Mouse (Mus musculus) liver, postnatal 0 days (tissue): ENCODE measurements around the gene Slc26a8. TPM values are rescaled to one million over a fixed set of nuclear protein-coding genes. Genes with fewer than 3 reads are reported as not detected.

Experiments used
- ATAC-seq: fragments of 200-750 bp; cut with Nextera tagmentation; 2 replicates; pipeline ENCODE4 v1.8.0; 2017; ENCODE audit warnings: mild to moderate bottlenecking, moderate library complexity
- DNase-seq: peaks from one replicate; pipeline ENCODE4 v3.0.0-alpha.2; 2016
- H3K27ac ChIP-seq: fragments of 300-500 bp; sonication (generic); 2 replicates; pipeline ENCODE4 v1.5.1; 2014; ENCODE audit warnings: antibody characterized with exemption, moderate library complexity, mild to moderate bottlenecking, low read depth
- H3K27me3 ChIP-seq: fragments of 300-500 bp; sonication (generic); 2 replicates; pipeline ENCODE4 v1.6.1; 2014; ENCODE audit warnings: low read length, control low read depth, mixed read lengths; ENCODE audit not compliant: insufficient read depth
- H3K36me3 ChIP-seq: fragments of 300-500 bp; sonication (generic); replicated peaks from 2 replicates; pipeline ENCODE4 v1.6.1; 2014; ENCODE audit warnings: mild to moderate bottlenecking, control low read depth, low read length, moderate library complexity, mixed read lengths; ENCODE audit not compliant: insufficient read depth
- H3K4me1 ChIP-seq: fragments of 300-500 bp; sonication (generic); 2 replicates; pipeline ENCODE4 v1.6.1; 2014; ENCODE audit warnings: antibody characterized with exemption, mild to moderate bottlenecking, control low read depth; ENCODE audit not compliant: insufficient read depth
- H3K4me2 ChIP-seq: fragments of 300-500 bp; sonication (generic); 2 replicates; pipeline ENCODE4 v1.6.1; 2014; ENCODE audit warnings: low read depth, mild to moderate bottlenecking, low read length, moderate library complexity, mixed read lengths
- H3K4me3 ChIP-seq: fragments of 300-500 bp; sonication (generic); 2 replicates; pipeline ENCODE4 v1.5.1; 2014; ENCODE audit warnings: low read depth, low read length
- H3K9ac ChIP-seq: fragments of 300-500 bp; sonication (generic); replicated peaks from 2 replicates; pipeline ENCODE4 v1.6.1; 2014; ENCODE audit warnings: mild to moderate bottlenecking, moderate library complexity
- H3K9me3 ChIP-seq: fragments of 300-500 bp; sonication (generic); 2 replicates; pipeline ENCODE4 v1.6.1; 2016; ENCODE audit warnings: mild to moderate bottlenecking, control low read depth, low read length, mixed read lengths
- CTCF ChIP-seq: sonication (generic); IDR thresholded peaks from 2 replicates; pipeline ENCODE4 v1.5.1; 2016; ENCODE audit warnings: antibody characterized with exemption, low read depth
- EP300 ChIP-seq: IDR thresholded peaks from 2 replicates; pipeline ENCODE4 v1.6.1; 2016; ENCODE audit warnings: antibody characterized with exemption, low read depth, mild to moderate bottlenecking
- WGBS: fragments of 180-500 bp; shearing (Covaris S2); extraction: QIAGEN DNeasy Blood & Tissue Kit; methylation state at CpG from one replicate; pipeline ENCODE4 v1.1.7; 2014; ENCODE audit not compliant: insufficient replicate concordance; 5-methylcytosine and 5-hydroxymethylcytosine counted together
- polyA plus RNA-seq: library from polyadenylated mRNA; unstranded; fragments of >200 nt; fragmentation: Nextera tagmentation; extraction: Ambion mirVana; gene quantifications from 2 replicates; pipeline ENCODE4 v1.2.1, GENCODE M21; 2015

Slc26a8 gene
- polyA plus RNA-seq, 1 experiment from 2014 or later: 0.51 TPM

DNA sequence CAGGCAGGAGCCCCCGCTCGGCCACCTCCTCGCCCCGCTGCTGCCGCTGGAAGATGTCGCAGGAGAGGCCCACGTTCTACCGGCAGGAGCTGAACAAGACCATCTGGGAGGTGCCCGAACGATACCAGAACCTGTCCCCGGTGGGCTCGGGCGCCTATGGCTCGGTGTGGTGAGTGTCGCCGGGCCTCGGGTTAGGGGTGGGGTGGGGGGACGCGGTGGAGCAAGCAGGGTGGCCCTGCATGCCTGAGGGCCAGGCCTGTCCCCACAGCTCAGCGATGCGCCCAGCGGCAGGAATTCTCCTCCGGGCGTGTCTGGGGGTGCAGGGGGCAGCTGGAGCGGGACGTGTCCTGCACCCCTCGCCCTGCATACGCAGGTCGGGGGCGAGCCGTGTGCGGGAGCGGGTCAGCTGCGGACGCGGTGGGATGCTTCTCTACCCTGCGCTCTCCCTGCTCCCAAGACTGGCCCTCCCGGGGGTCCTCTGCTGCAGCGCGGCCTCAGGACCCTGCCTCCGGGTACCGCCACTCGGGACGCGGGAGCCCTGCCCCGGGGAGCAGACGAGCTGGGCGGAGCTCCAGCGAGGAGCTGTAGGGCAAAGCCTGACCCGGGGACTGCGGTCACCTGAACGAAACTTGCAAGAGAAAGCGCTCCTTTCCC, 1.8 kb upstream of the Slc26a8 start:
- Histone ChIP-seq H3K9ac (peak overlapping the region; percentile 98), H3K9me3 (no peaks in the 10 kb centered on the region), H3K27me3 (no peaks in the 10 kb centered on the region), H3K27ac (peak overlapping the region; percentile 95), H3K4me1 (peaks cover 39% of the 10 kb centered on the region), H3K36me3 (peaks cover 3% of the 10 kb centered on the region; the same call in 1 of the 2 replicates), H3K4me2 (peak overlapping the region; percentile 75), H3K4me3 (peak overlapping the region; percentile 88)
- DNase-seq (peak; percentile 75), ATAC-seq (peak; percentile 22)
- peak; percentile 32; the same call in 1 of the 2 replicates for TF ChIP-seq CTCF
- TF ChIP-seq EP300: no peak
- WGBS: under 1% methylated on average over 52 of the region's 53 CpGs

DNA sequence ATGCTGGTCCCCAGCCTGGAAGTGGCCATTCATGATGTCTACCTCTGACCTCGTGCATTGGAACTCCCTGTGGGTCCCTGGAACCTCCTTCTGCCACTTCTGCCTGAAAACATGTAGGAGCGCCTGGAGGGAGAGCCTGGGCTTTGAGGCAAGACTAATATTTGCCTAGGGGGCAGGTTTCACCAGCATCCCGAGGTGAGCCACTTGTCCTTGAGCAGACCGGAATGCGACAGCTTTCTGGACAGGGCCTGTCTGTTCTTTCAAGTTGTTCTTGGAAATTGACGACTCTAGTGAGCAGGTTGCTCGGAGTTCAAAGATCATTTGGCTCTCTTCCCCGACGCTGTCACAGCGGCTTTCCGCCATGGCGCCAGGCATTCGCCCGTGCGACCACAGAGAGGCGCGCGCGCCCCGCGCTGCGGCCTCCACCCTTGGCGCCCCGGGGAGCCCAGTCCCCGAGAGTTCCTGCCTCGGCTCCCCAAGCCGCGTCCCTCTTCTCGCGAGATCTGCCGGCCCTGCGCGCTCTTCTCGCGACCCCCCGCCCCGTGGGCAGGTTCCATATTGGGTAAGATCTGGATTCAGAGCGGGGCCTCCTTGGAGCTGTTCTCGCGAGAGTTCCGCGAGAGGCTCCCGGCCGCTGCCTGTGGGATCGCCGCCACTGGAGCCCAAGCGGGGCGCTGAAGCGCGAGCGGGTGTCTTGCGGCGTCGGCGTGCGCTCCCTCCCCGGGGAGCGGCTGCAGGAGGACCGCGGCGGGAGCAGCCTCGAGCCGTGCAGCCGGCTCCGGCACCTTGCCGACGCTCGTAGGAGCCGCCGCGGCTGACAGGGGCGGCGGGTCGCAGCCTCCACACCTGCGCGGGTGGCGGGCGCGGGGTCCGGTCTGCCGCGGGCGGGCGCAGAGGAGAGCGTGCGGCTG, 998 bp upstream of the Slc26a8 start, which contains the start of gene Mapk14:
Gene Mapk14 (plus strand): TSS at position 554 of the 911 bp plus-strand sequence.
- peak; percentile 93 for ATAC-seq
- H3K27ac ChIP-seq: peak within 1 kb of the TSS; percentile 95
- H3K4me1 ChIP-seq: peaks cover 33% of the 10 kb centered on the region
- TF ChIP-seq EP300 (peak; percentile 91), CTCF (peak; percentile 94)
- H3K27me3 ChIP-seq: no peaks in the 10 kb centered on the region
- peak within 1 kb of the TSS; percentile 98 for H3K9ac ChIP-seq
- no peaks in the 10 kb centered on the region for H3K9me3 ChIP-seq
- peak; percentile 100 for DNase-seq
- H3K4me2 ChIP-seq: peak within 1 kb of the TSS; percentile 83
- peaks cover 3% of the 10 kb centered on the region; the same call in 1 of the 2 replicates for H3K36me3 ChIP-seq
- WGBS: under 1% methylated on average over 63 of the region's 86 CpGs
- peak within 1 kb of the TSS; percentile 88 for H3K4me3 ChIP-seq

DNA sequence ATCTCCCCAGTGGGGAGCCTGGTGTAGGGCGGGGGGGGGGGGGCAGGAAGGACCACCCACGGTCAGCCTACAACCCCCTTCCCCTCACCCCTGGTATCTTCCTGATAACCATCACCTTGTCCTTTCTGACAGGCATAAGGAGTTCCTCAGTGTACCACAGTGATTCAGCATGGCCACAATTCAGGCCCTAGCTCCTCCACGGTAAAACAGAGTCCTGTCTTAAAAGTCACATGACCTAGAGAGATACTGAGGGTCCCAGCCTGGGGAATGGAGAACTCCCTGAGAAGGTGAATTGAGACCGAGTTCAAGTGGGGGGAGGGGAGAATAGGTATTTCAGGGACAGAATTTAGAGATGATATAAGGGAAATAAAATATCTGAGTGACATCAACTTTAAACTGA, 2.7 kb downstream of the Slc26a8 start:
- Histone ChIP-seq H3K9ac (no peak overlapping the region), H3K27me3 (no peaks in the 10 kb centered on the region), H3K4me1 (peaks cover 26% of the 10 kb centered on the region), H3K4me2 (no peak overlapping the region), H3K9me3 (no peaks in the 10 kb centered on the region), H3K27ac (no peak overlapping the region), H3K4me3 (no peak overlapping the region), H3K36me3 (no peaks in the 10 kb centered on the region)
- ATAC-seq: no peak
- no peak for DNase-seq
- no peak for TF ChIP-seq CTCF
- no peak for TF ChIP-seq EP300
- WGBS: 25% methylated on average over 4 of the region's 4 CpGs

DNA sequence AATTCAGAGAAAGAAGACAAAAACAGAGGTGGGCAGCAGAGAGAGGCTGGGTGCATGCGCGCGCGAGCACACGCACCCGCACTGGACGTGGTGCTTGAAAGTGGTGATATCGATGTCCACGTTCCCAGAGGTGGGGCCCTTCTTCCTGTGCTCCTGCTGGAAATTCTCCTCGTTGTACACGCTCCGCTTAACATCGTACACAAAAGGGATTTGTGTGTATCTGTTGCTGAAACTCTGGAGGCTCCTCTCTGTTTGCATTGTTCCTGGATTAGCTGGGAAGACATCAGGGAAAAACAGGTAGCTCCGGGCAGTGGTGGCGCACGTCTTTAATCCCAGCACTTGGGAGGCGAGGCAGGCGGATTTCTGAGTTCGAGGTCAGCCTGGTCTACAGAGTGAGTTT, 5.4 kb downstream of the Slc26a8 start:
- DNase-seq (no peak), ATAC-seq (no peak)
- 82% methylated on average over 19 of the region's 19 CpGs for WGBS
- H3K9ac ChIP-seq: no peak overlapping the region
- H3K4me1 ChIP-seq: peaks cover 19% of the 10 kb centered on the region
- H3K4me3 ChIP-seq: no peak overlapping the region
- no peak for TF ChIP-seq EP300
- no peak for TF ChIP-seq CTCF
- H3K4me2 ChIP-seq: no peak overlapping the region
- H3K27ac ChIP-seq: no peak overlapping the region
- no peaks in the 10 kb centered on the region for H3K27me3 ChIP-seq
- H3K36me3 ChIP-seq: no peaks in the 10 kb centered on the region
- no peaks in the 10 kb centered on the region for H3K9me3 ChIP-seq

DNA sequence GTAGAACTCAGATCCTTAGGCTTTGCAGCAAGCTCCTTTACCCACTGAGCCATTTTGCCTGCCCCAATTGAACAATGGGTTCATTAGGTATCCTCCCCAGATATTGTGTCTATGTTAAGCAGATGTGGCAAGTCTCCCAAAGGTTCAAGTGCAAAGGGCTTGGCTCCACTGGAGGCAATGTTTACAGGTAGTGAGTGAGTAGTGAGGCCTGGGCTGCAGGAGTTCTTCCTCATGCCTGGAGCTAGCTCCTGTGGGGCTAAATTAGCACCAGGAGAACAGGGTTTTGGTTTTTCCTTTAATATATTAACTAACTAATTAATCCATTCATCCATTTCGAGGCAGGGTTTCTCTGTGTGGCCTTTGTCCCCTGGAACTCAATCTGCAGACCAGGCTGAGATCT, 6.4 kb downstream of the Slc26a8 start:
- H3K9ac ChIP-seq: no peak overlapping the region
- peaks cover 13% of the 10 kb centered on the region; the same call in 1 of the 2 replicates for H3K4me1 ChIP-seq
- DNase-seq (no peak), ATAC-seq (peak; percentile 56)
- no peak overlapping the region for H3K4me2 ChIP-seq
- WGBS: 22% methylated on average over 1 of the region's 1 CpGs
- peak overlapping the region; percentile 90 for H3K27ac ChIP-seq
- H3K4me3 ChIP-seq: no peak overlapping the region
- H3K36me3 ChIP-seq: no peaks in the 10 kb centered on the region
- no peak for TF ChIP-seq EP300
- no peak for TF ChIP-seq CTCF
- no peaks in the 10 kb centered on the region for H3K9me3 ChIP-seq
- no peaks in the 10 kb centered on the region for H3K27me3 ChIP-seq
